Mouse (Mus musculus): ENCODE measurements around the gene Hck. TPM values are rescaled to one million over a fixed set of nuclear protein-coding genes. Genes with fewer than 3 reads are reported as not detected.

Hck gene
- polyA plus RNA-seq, 1 experiment, result 0.10 TPM

DNA sequence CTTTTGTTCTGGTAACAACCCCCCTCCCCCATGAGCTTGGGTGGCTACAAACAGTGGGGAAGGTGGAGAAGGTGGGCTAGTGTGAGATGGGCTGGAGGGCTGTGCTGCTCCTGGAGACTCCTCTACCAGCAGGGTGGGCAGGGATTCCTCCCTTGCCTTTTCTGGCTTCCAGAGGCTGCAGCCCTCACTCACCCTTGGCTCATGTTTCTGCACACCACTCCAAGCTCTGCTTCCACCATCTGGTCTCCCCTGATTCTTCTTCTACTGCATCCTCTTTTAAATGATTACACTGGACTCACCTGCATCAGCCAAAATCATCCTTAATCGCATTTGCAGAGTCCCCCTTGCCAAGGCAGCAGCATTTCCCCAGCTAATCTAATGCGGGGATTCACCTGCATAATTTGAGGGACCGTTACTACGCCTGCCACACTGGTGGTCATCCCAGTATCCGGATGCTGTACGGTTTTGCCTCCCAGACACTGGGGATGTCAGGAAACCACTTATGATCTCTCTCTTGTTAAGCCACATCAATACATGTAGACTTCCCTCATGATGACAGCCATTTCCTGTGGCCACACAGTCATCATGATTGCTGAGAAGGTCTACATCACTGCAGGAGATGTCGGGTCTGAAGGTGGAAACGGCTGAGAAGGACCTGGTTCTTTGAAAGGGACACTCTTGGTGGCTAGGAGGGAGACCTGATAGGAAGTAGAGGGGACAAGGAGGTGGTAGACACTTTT is 43.8 kb downstream of the Hck start:
- Histone ChIP-seq H3K4me3 (no peak overlapping the region), H3ac (ENCODE audit: control insufficient read depth, insufficient read length) (no peak overlapping the region), H3K79me2 (ENCODE audit: control insufficient read depth, insufficient read depth) (no peaks in the 10 kb centered on the region), H3K27me3 (ENCODE audit: control insufficient read depth, insufficient read depth, insufficient read length) (peaks cover 17% of the 10 kb centered on the region), H3K36me3 (ENCODE audit: control insufficient read depth, insufficient read depth) (no peaks in the 10 kb centered on the region), H3K4me2 (ENCODE audit: low read depth) (no peak overlapping the region)
- no peak for TF ChIP-seq MYOD1 (IDR thresholded peaks at IDR 0.05; ENCODE audit: control insufficient read depth in 1 of 3, insufficient read length in 2 of 3, low read depth in 2 of 3)
- TF ChIP-seq MYOG (IDR thresholded peaks at IDR 0.05; ENCODE audit: control insufficient read depth in 1 of 3, insufficient read depth in 1 of 3, insufficient read length in 2 of 3, low read depth in 2 of 3), result no peak

DNA sequence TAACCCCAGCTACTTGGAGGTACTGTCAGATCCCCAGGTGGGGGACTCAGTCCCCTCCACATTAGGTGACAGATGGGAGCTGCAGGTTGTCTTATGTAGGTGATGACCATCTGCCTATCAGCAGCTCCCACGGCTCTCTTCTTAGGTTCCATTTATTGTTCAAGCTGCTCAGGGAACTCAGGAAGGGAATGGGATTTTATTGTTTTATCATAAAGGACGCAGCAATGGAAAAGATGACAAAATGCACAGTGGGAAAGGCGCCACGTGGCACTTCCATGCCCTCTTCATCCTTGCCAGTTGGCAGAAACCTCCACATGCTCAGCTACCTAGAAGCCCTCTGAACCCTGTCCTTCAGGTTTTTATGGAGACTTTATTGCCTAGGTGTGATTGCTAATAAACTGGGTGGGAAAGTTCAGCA is 44.8 kb downstream of the Hck start:
- Histone ChIP-seq H3K36me3 (ENCODE audit: control insufficient read depth, insufficient read depth) (no peaks in the 10 kb centered on the region), H3K4me3 (no peak overlapping the region), H3ac (ENCODE audit: control insufficient read depth, insufficient read length) (no peak overlapping the region), H3K4me2 (ENCODE audit: low read depth) (no peak overlapping the region), H3K27me3 (ENCODE audit: control insufficient read depth, insufficient read depth, insufficient read length) (peaks cover 17% of the 10 kb centered on the region), H3K79me2 (ENCODE audit: control insufficient read depth, insufficient read depth) (no peaks in the 10 kb centered on the region)
- no peak for TF ChIP-seq POLR2A (IDR thresholded peaks at IDR 0.05; ENCODE audit: insufficient read length, low read depth)
- TF ChIP-seq TCF3 (IDR thresholded peaks at IDR 0.05; ENCODE audit: insufficient read length, low read depth), result no peak
- TF ChIP-seq MYOG (IDR thresholded peaks at IDR 0.05; ENCODE audit: control insufficient read depth in 1 of 3, insufficient read depth in 1 of 3, insufficient read length in 2 of 3, low read depth in 2 of 3), result no peak
- TF ChIP-seq TCF12 (IDR thresholded peaks at IDR 0.05; ENCODE audit: insufficient read depth, poor library complexity, severe bottlenecking), result no peak
- TF ChIP-seq REST (IDR thresholded peaks at IDR 0.05; ENCODE audit: insufficient read depth, insufficient read length), result no peak
- TF ChIP-seq MAX (IDR thresholded peaks at IDR 0.05; ENCODE audit: low read depth), result no peak
- no peak for TF ChIP-seq POLR2AphosphoS2 (IDR thresholded peaks at IDR 0.05; ENCODE audit: insufficient read length, low read depth)
- no peak for TF ChIP-seq USF1 (IDR thresholded peaks at IDR 0.05; ENCODE audit: low read depth)
- TF ChIP-seq E2F4 (IDR thresholded peaks at IDR 0.05; ENCODE audit: insufficient read depth), result no peak
- TF ChIP-seq SRF (IDR thresholded peaks at IDR 0.05; ENCODE audit: control insufficient read depth, insufficient read length, low read depth), result no peak
- no peak for TF ChIP-seq CEBPB (IDR thresholded peaks at IDR 0.05; ENCODE audit: insufficient read depth, poor library complexity, severe bottlenecking)
- no peak for TF ChIP-seq MYOD1 (IDR thresholded peaks at IDR 0.05; ENCODE audit: control insufficient read depth in 1 of 3, insufficient read length in 2 of 3, low read depth in 2 of 3)

- Histone ChIP-seq H3K27me3 (ENCODE audit: control insufficient read depth, insufficient read depth, insufficient read length) (peaks cover 11% of the 10 kb centered on the region), H3K36me3 (ENCODE audit: control insufficient read depth, insufficient read depth) (no peaks in the 10 kb centered on the region), H3ac (ENCODE audit: control insufficient read depth, insufficient read length) (no peak overlapping the region), H3K4me3 (no peak overlapping the region), H3K4me2 (ENCODE audit: low read depth) (no peak overlapping the region), H3K79me2 (ENCODE audit: control insufficient read depth, insufficient read depth) (peaks cover 8% of the 10 kb centered on the region)
- TF ChIP-seq MYOG (IDR thresholded peaks at IDR 0.05; ENCODE audit: control insufficient read depth in 1 of 3, insufficient read depth in 1 of 3, insufficient read length in 2 of 3, low read depth in 2 of 3), result no peak
- TF ChIP-seq MYOD1 (IDR thresholded peaks at IDR 0.05; ENCODE audit: control insufficient read depth in 1 of 3, insufficient read length in 2 of 3, low read depth in 2 of 3), result no peak
- no peak for TF ChIP-seq REST (IDR thresholded peaks at IDR 0.05; ENCODE audit: insufficient read depth, insufficient read length)
Observed at GRCm38 (mm10) chr2:153157270-153157669, 49.0 kb downstream of the Hck start.

DNA sequence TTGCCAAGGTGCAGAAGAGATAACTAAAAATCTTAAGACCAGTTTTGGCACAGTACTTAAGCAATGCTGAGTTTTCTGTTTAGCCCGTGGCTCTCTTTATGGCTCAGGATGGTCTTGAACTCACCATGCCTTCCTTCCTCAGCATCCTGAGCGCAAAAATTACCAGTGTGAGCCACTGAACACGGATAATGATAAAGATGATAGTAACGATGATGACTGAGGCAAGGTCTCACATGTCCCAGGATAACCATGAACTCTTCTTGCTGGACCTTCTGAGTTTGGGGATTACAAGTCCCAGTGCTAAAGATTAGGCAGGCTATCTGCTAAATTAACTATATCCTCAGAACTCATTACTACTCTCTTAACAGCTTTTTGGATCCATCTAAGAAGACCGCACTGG is 51.9 kb downstream of the Hck start:
- no peaks in the 10 kb centered on the region for H3K27me3 ChIP-seq (ENCODE audit: control insufficient read depth, insufficient read depth, insufficient read length)
- H3ac ChIP-seq (ENCODE audit: control insufficient read depth, insufficient read length), result no peak overlapping the region
- H3K36me3 ChIP-seq (ENCODE audit: control insufficient read depth, insufficient read depth), result no peaks in the 10 kb centered on the region
- H3K79me2 ChIP-seq (ENCODE audit: control insufficient read depth, insufficient read depth), result peaks cover 32% of the 10 kb centered on the region
- no peak overlapping the region for H3K4me3 ChIP-seq
- H3K4me2 ChIP-seq (ENCODE audit: low read depth), result no peak overlapping the region
- no peak for TF ChIP-seq USF1 (IDR thresholded peaks at IDR 0.05; ENCODE audit: low read depth)
- TF ChIP-seq CEBPB (IDR thresholded peaks at IDR 0.05; ENCODE audit: insufficient read depth, poor library complexity, severe bottlenecking), result no peak
- TF ChIP-seq SRF (IDR thresholded peaks at IDR 0.05; ENCODE audit: control insufficient read depth, insufficient read length, low read depth), result no peak
- TF ChIP-seq TCF3 (IDR thresholded peaks at IDR 0.05; ENCODE audit: insufficient read length, low read depth), result no peak
- no peak for TF ChIP-seq MYOD1 (IDR thresholded peaks at IDR 0.05; ENCODE audit: control insufficient read depth in 1 of 3, insufficient read length in 2 of 3, low read depth in 2 of 3)
- no peak for TF ChIP-seq MAX (IDR thresholded peaks at IDR 0.05; ENCODE audit: low read depth)
- TF ChIP-seq POLR2AphosphoS2 (IDR thresholded peaks at IDR 0.05; ENCODE audit: insufficient read length, low read depth), result no peak
- no peak for TF ChIP-seq POLR2A (IDR thresholded peaks at IDR 0.05; ENCODE audit: insufficient read length, low read depth)
- TF ChIP-seq TCF12 (IDR thresholded peaks at IDR 0.05; ENCODE audit: insufficient read depth, poor library complexity, severe bottlenecking), result no peak
- no peak for TF ChIP-seq MYOG (IDR thresholded peaks at IDR 0.05; ENCODE audit: control insufficient read depth in 1 of 3, insufficient read depth in 1 of 3, insufficient read length in 2 of 3, low read depth in 2 of 3)
- TF ChIP-seq REST (IDR thresholded peaks at IDR 0.05; ENCODE audit: insufficient read depth, insufficient read length), result no peak
- TF ChIP-seq E2F4 (IDR thresholded peaks at IDR 0.05; ENCODE audit: insufficient read depth), result no peak

Measured in myocyte (in vitro differentiated cells).